Mouse (Mus musculus) forebrain, embryonic 10.5 days (tissue): ENCODE measurements at regions not wholly inside any gene's neighbourhood (a gene's known extent, or its start where the extent isn't known, plus 50 kb on each side); places are given as distances from the start of the nearest gene placed in this dataset.

Experiments
- DNase-seq: peaks from one replicate; pipeline ENCODE4 v3.0.0-alpha.2; 2017; ENCODE audit warnings: low spot score; ENCODE audit errors: extremely low spot score
- H3K27ac ChIP-seq: fragments of 300-500 bp; sonication (generic); 2 replicates; pipeline ENCODE4 v1.5.1; 2016; ENCODE audit warnings: mild to moderate bottlenecking
- H3K27me3 ChIP-seq: fragments of 300-500 bp; sonication (generic); 2 replicates; pipeline ENCODE4 v1.6.1; 2016; ENCODE audit warnings: mild to moderate bottlenecking; ENCODE audit not compliant: poor library complexity, severe bottlenecking
- H3K36me3 ChIP-seq: fragments of 300-500 bp; sonication (generic); replicated peaks from 2 replicates; pipeline ENCODE4 v1.6.1; 2016; ENCODE audit warnings: mild to moderate bottlenecking, moderate library complexity
- H3K4me1 ChIP-seq: fragments of 300-500 bp; sonication (generic); 2 replicates; pipeline ENCODE4 v1.6.1; 2016
- H3K4me3 ChIP-seq: fragments of 300-500 bp; sonication (generic); 2 replicates; pipeline ENCODE4 v1.5.1; 2016; ENCODE audit warnings: mild to moderate bottlenecking, moderate library complexity
- H3K9me3 ChIP-seq: fragments of 300-500 bp; sonication (generic); 2 replicates; pipeline ENCODE4 v1.6.1; 2016; ENCODE audit warnings: mild to moderate bottlenecking, moderate library complexity
- WGBS: fragments of 180-500 bp; shearing (Covaris S2); methylation state at CpG from one replicate; pipeline ENCODE4 v1.1.7; 2016; 5-methylcytosine and 5-hydroxymethylcytosine counted together

DNA sequence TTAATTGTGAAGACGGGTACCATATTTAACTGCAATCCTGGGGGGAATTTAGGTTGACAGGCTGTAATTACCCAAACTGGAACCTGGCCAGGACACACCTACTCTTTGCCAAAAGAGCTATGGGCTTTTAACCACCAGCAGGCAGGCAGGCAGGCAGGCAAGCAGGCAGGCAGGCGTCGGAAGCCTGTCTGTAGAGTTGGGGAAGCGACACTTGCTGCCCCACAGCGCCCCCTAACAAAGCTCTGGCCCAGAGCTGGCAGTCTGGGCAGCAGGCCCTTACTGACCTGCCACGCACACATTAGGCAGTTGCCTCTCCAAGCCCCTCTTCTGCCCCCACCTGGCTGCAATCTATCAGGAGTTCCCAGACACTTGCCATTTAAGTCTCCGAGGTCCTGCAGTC, 208.6 kb upstream of the H2al1a start:
- Histone ChIP-seq H3K4me3 (no peak overlapping the region), H3K27me3 (peaks cover 24% of the 10 kb centered on the region), H3K27ac (no peak overlapping the region), H3K9me3 (no peaks in the 10 kb centered on the region), H3K36me3 (no peaks in the 10 kb centered on the region), H3K4me1 (peaks cover 5% of the 10 kb centered on the region; the same call in 1 of the 2 replicates)
- DNase-seq = peak; percentile 49
- 24% methylated on average over 7 of the region's 7 CpGs for WGBS

- no peaks in the 10 kb centered on the region for H3K9me3 ChIP-seq
- H3K36me3 ChIP-seq = no peaks in the 10 kb centered on the region
- H3K27ac ChIP-seq = no peak overlapping the region
- peaks cover 30% of the 10 kb centered on the region for H3K27me3 ChIP-seq
- WGBS = 82% methylated on average over 9 of the region's 9 CpGs
- no peak for DNase-seq
- peaks cover 20% of the 10 kb centered on the region for H3K4me1 ChIP-seq
- H3K4me3 ChIP-seq = no peak overlapping the region
Measured at GRCm38 (mm10) chrX:11097581-11098254, 201.3 kb upstream of the H2al1a start.

GRCm38 (mm10) chrX:11098366-11098765, 200.7 kb upstream of the H2al1a start:
- H3K9me3 ChIP-seq = no peaks in the 10 kb centered on the region
- peaks cover 20% of the 10 kb centered on the region for H3K4me1 ChIP-seq
- H3K27ac ChIP-seq = no peak overlapping the region
- WGBS = 70% methylated on average over 4 of the region's 4 CpGs
- DNase-seq = no peak
- no peak overlapping the region for H3K4me3 ChIP-seq
- H3K36me3 ChIP-seq = no peaks in the 10 kb centered on the region
- peaks cover 35% of the 10 kb centered on the region for H3K27me3 ChIP-seq

- no peak overlapping the region for H3K4me3 ChIP-seq
- H3K4me1 ChIP-seq = peaks cover 20% of the 10 kb centered on the region
- WGBS = 74% methylated on average over 13 of the region's 13 CpGs
- H3K9me3 ChIP-seq = no peaks in the 10 kb centered on the region
- H3K36me3 ChIP-seq = no peaks in the 10 kb centered on the region
- no peak for DNase-seq
- H3K27me3 ChIP-seq = peaks cover 46% of the 10 kb centered on the region
- no peak overlapping the region for H3K27ac ChIP-seq
Measured at GRCm38 (mm10) chrX:11099146-11100087, 199.6 kb upstream of the H2al1a start.

- Histone ChIP-seq H3K9me3 (no peaks in the 10 kb centered on the region), H3K4me3 (no peak overlapping the region), H3K4me1 (peaks cover 20% of the 10 kb centered on the region), H3K36me3 (no peaks in the 10 kb centered on the region), H3K27me3 (peaks cover 61% of the 10 kb centered on the region), H3K27ac (no peak overlapping the region)
- no peak for DNase-seq
- 58% methylated on average over 3 of the region's 3 CpGs for WGBS
Measured at GRCm38 (mm10) chrX:11100935-11101334, 198.1 kb upstream of the H2al1a start.

- Histone ChIP-seq H3K27ac (no peak overlapping the region), H3K4me3 (no peak overlapping the region), H3K27me3 (peaks cover 42% of the 10 kb centered on the region), H3K9me3 (no peaks in the 10 kb centered on the region), H3K4me1 (no peaks in the 10 kb centered on the region), H3K36me3 (no peaks in the 10 kb centered on the region)
- 96% methylated on average over 2 of the region's 2 CpGs for WGBS
- no peak for DNase-seq
Measured at GRCm38 (mm10) chrX:11131253-11131652, 167.8 kb upstream of the H2al1a start.

GRCm38 (mm10) chrX:11139971-11140421, 159.1 kb upstream of the H2al1a start:
- 76% methylated on average over 8 of the region's 8 CpGs for WGBS
- no peak overlapping the region for H3K4me3 ChIP-seq
- no peak for DNase-seq
- H3K4me1 ChIP-seq = no peaks in the 10 kb centered on the region
- H3K27me3 ChIP-seq = peaks cover 23% of the 10 kb centered on the region
- H3K9me3 ChIP-seq = no peaks in the 10 kb centered on the region
- H3K36me3 ChIP-seq = no peaks in the 10 kb centered on the region
- H3K27ac ChIP-seq = no peak overlapping the region

GRCm38 (mm10) chrX:11141294-11141693, 157.8 kb upstream of the H2al1a start:
- Histone ChIP-seq H3K4me3 (no peak overlapping the region), H3K36me3 (no peaks in the 10 kb centered on the region), H3K27ac (no peak overlapping the region), H3K27me3 (peaks cover 16% of the 10 kb centered on the region), H3K9me3 (no peaks in the 10 kb centered on the region), H3K4me1 (no peaks in the 10 kb centered on the region)
- DNase-seq = no peak
- WGBS = 73% methylated on average over 1 of the region's 1 CpGs

DNA sequence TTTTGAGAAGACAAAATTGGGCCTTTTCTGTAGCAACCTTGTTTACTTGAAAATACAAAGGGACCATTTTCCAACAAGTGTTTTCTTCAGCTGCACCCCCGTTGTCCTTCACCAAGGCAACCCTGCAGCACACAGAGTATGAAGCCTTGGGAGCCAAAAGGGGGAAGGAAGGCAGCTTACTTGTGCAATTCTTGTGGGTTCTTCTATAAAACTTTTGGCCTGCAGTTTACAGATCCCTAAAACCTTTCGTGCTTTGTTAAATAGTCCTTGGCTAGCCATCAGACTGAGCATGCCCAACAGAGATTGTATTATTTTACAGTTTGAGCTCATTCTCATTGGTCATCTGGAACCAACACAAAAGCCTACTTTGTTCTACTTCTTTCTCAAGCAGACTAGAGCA, 140.6 kb upstream of the H2al1a start:
- no peaks in the 10 kb centered on the region for H3K4me1 ChIP-seq
- no peak for DNase-seq
- H3K36me3 ChIP-seq = no peaks in the 10 kb centered on the region
- H3K9me3 ChIP-seq = no peaks in the 10 kb centered on the region
- H3K27me3 ChIP-seq = peaks cover 30% of the 10 kb centered on the region
- no peak overlapping the region for H3K27ac ChIP-seq
- no peak overlapping the region for H3K4me3 ChIP-seq
- WGBS = 65% methylated on average over 2 of the region's 2 CpGs

- Histone ChIP-seq H3K4me3 (no peak overlapping the region), H3K36me3 (no peaks in the 10 kb centered on the region), H3K9me3 (no peaks in the 10 kb centered on the region), H3K27me3 (peaks cover 22% of the 10 kb centered on the region), H3K27ac (no peak overlapping the region), H3K4me1 (no peaks in the 10 kb centered on the region)
- WGBS = 86% methylated on average over 3 of the region's 3 CpGs
- DNase-seq = no peak
Measured at GRCm38 (mm10) chrX:11170416-11170815, 128.6 kb upstream of the H2al1a start.

- Histone ChIP-seq H3K9me3 (no peaks in the 10 kb centered on the region), H3K4me1 (no peaks in the 10 kb centered on the region), H3K27me3 (peaks cover 35% of the 10 kb centered on the region), H3K4me3 (no peak overlapping the region), H3K36me3 (no peaks in the 10 kb centered on the region), H3K27ac (no peak overlapping the region)
- DNase-seq = no peak
- WGBS = 80% methylated on average over 7 of the region's 7 CpGs
Measured at GRCm38 (mm10) chrX:11180194-11180816, 118.8 kb upstream of the H2al1a start.

DNA sequence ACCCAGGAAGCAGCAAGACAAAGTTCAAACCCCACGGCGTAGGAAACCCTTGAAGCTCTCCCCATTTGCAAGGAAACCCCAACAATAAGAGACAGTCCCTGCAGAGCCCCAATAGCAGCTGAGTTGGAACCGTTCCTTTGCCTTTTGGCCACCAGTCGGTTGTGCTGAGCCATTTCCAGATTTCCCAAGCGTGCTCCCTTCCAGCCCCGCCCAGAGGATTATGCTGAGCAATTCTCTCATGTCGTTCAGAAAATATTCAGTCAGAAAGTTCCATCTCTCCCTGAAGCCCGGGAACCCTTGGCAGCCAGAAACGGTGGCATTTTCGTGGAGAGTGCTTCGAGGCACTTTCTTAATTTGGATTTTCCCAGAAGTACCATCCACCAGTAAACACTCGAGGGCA, 117.2 kb upstream of the H2al1a start:
- Histone ChIP-seq H3K4me3 (no peak overlapping the region), H3K9me3 (no peaks in the 10 kb centered on the region), H3K36me3 (no peaks in the 10 kb centered on the region), H3K4me1 (no peaks in the 10 kb centered on the region), H3K27me3 (peaks cover 49% of the 10 kb centered on the region), H3K27ac (no peak overlapping the region)
- WGBS = 82% methylated on average over 12 of the region's 12 CpGs
- no peak for DNase-seq

GRCm38 (mm10) chrX:11190851-11191250, 108.2 kb upstream of the H2al1a start:
- WGBS = 95% methylated on average over 6 of the region's 6 CpGs
- DNase-seq = no peak
- H3K4me3 ChIP-seq = no peak overlapping the region
- H3K4me1 ChIP-seq = no peaks in the 10 kb centered on the region
- H3K36me3 ChIP-seq = no peaks in the 10 kb centered on the region
- no peaks in the 10 kb centered on the region for H3K9me3 ChIP-seq
- H3K27ac ChIP-seq = no peak overlapping the region
- peaks cover 29% of the 10 kb centered on the region for H3K27me3 ChIP-seq
